Mouse (Mus musculus) urinary bladder, adult 2 months (tissue): ENCODE data around the gene Prss22. TPM values are rescaled to one million over a fixed set of nuclear protein-coding genes. Genes with fewer than 3 reads are reported as not detected.

Experiments used
- DNase-seq: peaks from one replicate; pipeline ENCODE4 v3.0.0; 2022; ENCODE audit warnings: low spot score
- polyA plus RNA-seq: library from polyadenylated mRNA; depleted of rRNA; stranded (reverse); fragments of >200 nt; gene quantifications from 2 replicates; pipeline ENCODE4 v1.2.3, GENCODE M21; 2012; rRNA removed

Gene Prss22
- 17.2 and 19.3 TPM in 2 replicates for polyA plus RNA-seq

DNA sequence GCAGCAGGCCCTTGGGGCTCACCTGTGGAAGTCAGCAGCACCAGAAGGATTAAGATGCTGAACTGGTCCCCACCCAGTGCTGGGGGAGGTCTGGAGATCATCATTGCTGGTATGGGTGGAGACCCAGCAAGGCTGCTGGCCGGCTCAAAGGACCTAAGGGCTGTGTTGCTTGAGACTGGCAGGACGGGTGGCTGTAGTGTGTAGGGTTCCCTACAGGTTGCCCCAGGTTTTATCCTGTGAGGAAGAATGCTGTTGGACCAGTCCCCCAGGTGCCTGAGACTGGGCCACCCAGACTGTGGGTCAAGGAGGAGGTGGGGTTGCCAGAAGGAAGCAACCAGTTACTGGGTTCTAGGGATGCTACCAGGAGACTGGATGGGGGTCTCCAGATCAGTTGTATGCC is at the start of gene Prss22:
Gene Prss22, minus strand, starts transcription at position 200 of the 400 bp plus-strand sequence.
- DNase-seq: peak; percentile 71

DNA sequence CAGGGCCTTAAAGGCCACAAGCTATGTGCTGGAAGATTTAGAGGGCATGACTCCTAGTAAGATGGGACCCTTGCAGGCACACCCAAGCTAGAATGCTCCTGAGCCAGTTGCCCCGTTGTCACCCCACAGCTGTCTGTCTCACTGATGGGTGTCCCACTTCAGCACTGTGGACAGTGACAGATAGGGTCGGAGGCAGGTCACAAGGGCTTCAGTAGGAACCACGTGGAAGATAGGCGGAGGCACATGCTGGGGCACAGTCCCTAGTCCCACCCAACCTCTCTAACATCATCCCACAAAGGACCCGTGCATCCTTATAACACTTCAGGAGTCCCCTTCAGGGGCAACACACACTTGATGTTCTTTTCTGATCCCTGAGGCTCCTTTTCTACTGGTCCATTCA is 48.1 kb upstream of the Prss22 start:
- DNase-seq: no peak

DNA sequence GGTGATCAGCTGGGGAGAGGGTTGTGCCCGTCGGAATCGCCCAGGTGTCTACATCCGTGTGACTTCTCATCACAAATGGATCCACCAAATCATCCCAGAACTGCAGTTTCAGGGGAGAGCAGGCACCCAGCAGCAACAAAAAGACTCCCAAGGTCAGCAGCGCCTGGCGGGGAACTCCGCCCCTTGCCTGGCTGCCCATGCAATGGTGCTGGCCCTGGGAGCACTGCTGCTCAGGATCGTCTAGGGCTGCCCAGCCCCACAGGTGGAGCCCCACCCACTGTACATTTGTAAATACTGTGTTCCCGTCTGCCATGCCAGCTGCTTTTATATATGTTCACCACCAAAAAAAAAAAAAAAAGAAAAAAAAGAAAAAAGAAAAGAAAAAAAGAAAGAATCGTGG is 47.7 kb upstream of the Prss22 start:
- no peak for DNase-seq

DNA sequence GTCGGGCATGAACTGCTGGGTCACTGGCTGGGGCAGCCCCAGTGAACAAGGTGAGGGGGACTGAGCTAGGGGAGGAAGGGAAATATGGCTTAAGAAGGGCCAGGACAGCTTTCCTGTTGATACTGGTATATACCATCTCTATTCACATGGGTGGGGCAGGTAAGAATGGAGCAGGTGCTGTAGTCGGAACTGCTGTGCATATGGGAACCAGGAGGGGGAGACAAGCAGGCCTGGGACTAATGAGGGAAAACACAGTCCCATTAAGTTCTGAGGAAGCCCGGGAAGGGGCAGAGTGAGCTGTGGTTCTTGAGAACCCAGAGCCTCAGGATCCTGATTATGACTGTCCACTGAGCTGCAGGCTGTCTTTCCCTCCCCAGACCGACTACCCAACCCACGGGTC is 46.6 kb upstream of the Prss22 start:
- DNase-seq: no peak

DNA sequence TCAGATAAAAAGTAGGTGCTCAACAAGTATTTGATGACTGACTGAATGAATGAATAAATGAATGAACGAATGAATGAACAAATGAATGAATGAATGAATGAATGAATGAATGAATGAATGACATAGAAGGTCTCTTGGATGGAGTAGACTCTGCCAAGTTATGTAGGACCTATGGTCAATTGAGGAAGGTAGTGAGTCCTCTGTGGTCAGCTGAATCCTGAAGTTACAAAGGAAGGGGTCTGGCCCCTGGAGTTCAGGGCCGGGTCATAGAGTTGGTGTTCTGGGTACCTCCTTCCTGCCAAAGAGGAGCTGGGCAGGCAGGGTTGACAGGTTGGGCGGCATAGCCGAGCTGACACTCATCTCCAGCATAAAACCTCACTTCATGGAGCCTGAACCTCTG is 39.9 kb upstream of the Prss22 start, which contains the start of gene Prss27:
Gene Prss27, plus strand, starts transcription at position 301 of the 400 bp plus-strand sequence.
- DNase-seq: no peak

DNA sequence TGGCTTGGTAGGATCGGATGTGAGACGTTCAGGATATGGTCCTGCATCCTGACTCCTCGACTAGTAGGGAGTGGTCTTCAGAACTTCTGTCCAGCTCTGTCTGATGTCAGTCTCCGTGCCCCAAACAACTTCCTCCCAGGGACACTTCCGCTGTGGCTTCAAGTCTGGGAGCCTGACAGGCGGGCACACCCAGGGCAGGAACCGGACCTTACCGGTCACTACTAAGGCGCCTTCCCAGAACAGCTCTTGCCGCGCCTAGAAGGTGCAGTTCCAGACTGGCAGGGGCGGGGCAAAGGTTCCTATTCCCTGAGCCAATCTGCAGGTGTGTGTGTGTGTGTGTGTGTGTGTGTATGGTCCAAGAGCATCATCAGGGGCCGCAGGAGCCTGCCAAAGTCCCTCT is 39.5 kb upstream of the Prss22 start:
- no peak for DNase-seq

DNA sequence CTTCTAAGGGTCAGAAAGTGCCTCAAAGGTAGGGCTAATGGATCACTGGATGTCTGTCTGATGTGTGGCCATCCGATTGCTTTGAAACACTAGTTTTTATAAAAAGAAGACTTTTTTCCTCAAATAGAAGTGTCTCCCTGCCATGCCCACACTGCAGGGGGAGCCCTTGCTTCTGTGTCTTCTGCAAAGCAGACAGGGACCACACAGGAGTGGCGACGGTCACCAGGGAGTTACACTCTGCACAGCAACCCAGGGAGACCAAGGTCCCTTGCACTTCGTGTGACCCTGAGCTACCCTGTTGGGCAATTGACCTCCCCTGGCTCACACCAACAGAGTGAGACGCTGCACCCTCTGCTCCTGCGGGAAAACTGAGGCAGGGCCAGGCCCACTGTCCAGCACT is 39.1 kb upstream of the Prss22 start:
- no peak for DNase-seq

DNA sequence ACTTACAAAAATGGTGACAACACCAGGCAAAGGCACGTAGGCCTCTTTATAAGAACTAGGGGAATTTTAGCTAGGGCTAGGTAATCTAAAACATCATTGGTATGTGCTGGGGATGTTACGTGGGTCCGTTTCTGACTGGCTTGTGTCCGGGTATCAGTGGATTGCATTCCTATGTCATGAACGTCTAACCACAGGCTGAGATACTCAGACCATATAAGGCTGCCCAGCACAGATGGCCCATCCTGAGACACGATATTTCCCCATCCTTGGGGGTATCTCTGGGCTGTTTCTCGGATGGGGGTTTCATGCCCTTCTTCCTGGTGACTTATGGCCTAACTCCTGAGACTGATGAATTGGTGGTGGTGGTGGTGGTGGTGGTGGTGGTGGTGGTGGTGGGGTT is 37.2 kb upstream of the Prss22 start:
- DNase-seq: no peak

DNA sequence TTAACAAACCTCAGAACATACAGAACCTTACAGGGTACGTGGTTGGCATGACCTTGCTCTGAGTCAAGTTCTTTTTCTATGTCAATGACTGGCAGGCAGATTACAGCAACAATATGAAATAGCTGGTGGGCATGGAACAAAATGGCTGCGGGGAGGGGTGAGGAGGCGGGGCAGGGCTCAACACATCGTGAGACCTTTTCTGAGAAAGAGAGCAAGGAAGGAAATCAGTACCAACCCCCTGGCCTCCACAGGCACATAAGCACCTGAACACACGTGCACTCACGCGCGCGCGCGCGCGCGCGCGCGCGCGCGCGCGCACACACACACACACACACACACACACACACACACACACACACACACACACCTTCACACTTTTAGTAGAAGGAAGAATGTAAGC is 32.7 kb upstream of the Prss22 start:
- no peak for DNase-seq

DNA sequence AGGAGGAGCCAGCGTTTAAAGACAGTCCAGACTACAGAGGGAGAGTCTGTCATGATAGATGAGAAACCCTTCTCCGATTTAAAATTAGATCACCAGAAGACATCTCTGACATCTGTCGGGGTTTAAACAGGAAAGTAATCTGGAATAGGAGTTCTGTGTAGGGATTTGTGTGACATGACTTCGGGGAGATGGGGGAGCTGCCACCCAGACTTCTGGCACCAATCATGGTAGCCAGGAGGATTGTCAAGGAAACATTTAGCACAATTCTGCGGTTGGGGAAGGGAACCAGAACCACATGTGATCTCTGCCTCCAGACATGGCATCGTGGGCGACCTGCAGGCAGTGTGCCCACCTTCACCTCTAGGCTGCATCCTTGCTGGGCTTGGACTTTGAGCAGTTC is 31.6 kb upstream of the Prss22 start:
- DNase-seq: no peak

DNA sequence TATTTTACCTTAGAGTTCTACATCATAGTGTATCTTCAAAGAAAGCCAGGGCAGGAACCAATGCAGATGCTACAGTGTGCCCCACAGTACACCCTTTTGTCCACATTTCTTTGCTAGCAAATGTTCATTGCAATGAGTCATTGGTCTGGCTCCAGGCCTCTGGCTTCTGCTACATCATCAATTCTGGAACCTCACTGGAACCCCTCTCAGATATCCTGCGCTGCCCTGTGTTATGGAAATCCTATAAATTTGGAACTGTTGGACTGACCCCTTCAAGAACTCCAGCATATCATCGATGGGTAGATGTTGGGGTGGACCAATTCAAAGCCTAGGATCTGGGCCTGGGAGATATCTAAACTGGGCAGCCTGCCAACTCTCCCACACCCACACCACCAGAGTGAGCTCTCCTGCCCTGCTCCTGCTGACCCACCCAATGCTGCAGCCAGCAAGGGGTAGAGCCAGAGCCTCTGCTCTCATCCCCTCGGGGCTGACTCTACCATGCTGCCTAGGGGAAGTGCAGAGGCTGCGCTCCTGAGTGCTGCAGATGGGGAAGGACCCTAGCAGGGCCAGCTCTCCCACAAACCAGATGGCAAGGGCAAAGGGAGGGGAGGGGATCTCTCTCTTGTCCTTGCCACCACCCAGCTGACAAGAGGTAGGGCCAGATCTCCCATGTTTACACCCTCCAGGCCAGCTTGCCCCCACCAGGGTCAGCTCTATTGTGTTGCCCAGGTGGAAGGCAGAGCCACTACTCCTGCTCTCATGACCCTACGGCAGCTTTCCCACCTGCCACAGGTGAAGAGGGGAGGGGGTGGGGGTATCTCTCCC is 23.7 kb upstream of the Prss22 start:
- DNase-seq: no peak

DNA sequence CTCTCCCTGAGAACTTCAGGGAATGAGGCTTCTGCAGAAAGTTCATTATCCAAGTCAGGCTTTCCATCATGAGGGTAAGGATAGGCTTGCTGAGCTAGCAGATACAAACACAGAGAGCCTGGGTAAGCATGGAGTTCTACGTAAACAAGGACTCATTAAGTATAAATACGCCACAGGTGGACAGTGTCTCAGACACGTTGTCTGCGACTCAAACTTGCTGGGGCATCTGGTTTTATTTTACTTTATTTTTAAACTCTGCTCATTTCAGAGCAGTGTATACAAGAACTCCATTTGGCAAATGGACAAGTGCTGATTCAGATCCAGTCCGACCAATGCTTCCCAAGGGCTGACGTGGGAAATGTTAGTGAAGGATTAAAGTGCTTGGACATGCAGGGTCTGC is 22.8 kb upstream of the Prss22 start:
- DNase-seq: no peak

DNA sequence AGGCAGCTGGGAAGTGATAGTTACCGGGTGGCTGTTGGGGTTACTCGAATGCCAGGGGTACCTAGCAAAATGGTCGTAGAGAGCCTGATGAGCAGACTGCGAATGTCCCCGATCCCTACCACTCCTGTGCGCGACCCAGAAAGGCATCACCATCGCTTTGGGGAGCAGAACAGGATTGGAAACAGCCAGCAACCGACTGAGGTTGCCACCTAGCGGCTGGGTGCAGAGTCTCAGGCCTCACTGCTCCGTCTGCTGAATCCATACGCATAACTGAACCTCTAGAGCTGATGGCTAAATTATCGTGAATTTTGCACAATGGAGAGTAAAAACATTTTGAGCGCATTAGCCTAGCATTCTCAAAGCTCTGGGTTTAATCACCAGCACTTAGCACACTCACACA is 17.8 kb upstream of the Prss22 start:
- DNase-seq: no peak

DNA sequence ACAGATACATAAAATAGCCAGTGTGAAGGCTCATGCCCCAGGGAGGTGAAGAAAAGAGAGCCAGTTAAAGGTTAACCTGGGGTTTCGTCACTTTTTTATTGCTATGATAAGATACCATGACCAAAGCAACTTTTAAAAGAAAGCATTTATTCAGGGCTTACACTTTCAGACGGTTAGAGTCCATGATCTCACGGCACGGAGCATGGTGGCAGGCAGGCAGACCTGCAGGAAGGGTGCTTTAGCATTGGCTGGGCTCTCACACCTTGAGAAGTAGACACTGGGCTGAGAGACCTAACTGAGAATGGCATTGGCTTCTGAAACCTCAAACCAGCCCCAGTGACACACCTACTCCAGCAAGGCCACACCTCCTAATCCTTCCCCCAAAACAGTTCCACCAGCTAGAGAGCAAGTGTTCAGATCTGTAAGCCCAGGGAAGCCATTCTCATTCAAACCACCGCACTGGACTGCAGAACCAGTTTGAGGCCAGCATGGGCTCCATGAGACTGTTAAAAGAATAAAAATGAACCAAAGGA is 16.6 kb upstream of the Prss22 start:
- DNase-seq: no peak

DNA sequence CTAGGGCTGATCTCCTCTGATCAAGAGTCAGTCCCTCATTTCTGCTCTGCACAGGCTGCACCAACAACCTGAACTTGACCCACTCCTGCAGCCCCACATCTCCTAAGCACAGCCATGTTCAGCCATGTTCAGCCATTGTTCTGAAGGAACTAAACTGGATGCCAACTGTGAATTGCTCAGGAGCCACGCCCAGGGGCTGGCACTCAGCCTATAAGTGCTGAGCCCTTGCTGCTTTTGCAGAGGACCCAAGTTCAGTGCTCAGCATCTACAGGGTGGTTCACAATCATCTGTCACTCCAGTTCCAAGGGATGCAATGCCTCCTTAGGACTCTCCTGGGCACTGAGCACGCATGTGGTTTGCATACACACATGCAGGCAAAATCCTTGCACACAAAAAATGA is 15.0 kb upstream of the Prss22 start:
- DNase-seq: no peak

DNA sequence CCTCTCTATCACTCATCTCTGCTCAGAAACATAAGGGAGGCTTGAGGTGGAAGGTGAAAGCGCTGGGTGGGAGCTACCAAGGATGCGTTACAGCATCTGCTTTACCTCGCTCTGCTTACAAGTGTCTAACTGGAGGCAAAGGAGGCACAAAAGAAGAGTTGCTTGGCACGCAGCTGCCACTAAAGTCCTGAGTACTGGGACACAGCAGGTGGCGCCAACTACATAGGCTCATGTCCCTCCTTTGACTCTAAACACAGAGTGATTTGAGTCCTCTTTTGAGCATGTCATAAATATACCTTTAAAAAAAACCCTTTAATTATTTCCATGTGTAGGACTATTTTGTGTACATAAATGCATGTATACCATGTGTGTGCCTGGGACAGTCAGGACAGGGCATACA is 11.7 kb upstream of the Prss22 start:
- no peak for DNase-seq

DNA sequence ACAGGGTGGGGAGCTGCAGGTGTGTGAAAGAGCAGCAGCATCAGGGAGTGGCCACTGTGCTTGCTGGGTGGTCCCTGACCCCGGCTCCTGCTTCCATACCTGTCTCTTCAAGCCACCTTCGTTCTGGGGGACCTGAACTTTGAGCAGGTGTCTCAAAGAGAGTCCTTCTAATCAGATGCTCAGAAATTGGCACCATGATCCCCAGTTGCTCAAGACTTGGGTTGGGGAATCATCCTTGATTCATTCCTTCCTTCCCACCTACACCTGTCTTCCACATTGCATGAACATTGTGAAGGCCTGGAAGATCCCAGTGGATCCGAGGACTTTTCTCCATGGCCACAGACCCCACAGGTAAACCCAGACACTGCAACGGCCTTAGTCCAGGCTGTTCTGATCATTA is 10.2 kb upstream of the Prss22 start:
- DNase-seq: no peak

DNA sequence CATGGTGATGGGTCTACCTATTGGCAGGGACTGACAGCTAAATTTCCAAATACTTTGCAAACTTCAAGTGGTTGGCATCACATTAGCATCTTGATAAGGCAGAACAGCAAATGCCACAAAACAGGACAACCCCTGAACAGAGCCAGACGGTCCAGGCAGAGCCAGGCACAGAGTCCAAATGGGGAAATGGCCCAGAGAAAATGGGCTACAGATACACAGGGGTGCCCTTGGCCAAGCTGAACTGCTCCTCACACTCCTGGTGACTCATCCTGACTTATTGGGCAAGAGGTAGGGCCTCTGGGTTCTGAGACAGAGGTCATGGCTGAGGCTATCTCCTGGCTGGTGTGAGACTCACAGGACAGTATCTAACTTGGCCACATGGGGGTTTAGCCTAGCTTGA is 9.5 kb upstream of the Prss22 start:
- no peak for DNase-seq

DNA sequence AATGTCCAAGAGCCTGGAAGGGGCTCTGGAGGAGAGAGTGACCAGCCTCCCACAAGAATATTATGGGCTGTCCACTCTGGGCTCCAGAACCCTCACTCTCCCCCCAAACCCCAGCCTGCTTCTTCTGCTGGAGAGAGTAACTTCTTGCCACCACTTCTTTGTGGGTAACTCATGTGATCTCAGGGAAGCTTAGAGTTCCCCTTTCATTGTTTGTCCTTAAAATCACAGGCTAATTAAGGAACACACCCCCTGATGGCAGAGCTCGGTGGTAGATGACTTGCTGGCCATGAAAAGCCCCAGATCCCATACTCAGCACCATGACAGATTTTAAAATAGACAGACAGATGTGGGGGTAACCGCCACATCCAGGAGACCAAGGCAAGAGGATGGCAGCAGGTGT is 9.0 kb upstream of the Prss22 start:
- DNase-seq: no peak

DNA sequence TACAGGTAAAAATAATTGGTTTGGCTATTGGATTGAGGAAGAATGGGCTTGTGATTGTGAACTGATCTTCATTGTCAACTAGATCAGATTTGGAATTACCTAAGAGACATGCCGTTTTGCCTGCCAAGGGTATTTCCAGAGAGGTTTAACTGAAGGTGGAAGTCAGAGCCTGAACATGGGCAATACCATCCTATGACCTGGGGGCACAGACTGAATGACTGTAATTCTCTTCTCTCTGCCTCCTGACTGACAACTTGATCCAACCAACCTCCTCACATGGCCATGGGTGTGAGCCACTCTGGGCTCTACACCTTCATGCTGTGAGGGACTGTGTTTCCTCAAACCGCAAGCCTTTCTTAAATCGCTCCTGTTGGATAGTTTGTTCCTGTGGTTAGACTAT is 7.1 kb upstream of the Prss22 start:
- DNase-seq: no peak

DNA sequence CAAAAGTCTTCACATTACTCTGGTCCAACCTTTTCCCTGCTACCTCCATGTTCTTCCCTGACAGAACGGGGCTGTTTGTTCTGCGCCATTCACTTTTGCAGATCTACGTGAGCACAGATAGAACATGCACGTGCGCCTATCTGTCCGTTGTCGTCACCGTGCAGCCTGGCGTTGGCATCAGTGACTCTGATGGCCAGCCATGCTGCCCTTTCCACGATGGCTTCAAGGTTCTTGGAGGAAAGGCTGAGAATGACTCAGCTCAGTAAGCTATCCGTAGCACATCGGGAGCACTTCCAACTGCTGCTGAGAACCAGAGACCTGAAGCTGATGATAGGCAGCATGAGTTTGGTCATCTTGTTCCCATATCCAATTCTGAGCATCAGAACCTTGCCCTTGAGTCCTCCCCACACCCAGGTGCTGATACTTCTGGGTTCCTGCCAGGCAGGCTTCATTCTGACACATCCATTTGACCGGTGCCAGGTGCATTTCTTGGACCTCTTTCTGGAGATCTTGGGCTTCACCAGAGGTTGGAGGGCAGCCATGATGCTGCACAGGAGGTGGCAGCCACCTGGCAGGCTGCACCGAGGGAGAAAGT is 6.3 kb upstream of the Prss22 start:
- DNase-seq: no peak

DNA sequence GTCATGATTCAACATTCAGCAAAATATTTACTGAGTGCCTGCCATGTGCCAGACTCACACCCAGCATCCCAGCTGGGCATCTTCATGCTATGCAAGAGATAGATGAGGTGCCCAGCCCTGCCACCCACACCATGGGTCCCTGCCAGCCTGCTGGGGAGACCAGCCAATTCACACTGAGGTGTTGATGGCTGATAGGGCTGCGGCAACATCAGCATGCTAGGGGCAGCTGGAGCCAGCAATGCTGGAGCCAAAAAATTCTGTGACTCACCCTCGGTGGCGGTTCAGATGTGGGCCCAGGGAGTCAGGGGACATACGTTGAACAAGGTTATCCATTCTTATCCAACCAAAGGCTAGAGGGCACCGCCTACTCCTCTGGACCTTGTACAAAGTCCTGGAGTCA is 2.5 kb upstream of the Prss22 start:
- DNase-seq: no peak

DNA sequence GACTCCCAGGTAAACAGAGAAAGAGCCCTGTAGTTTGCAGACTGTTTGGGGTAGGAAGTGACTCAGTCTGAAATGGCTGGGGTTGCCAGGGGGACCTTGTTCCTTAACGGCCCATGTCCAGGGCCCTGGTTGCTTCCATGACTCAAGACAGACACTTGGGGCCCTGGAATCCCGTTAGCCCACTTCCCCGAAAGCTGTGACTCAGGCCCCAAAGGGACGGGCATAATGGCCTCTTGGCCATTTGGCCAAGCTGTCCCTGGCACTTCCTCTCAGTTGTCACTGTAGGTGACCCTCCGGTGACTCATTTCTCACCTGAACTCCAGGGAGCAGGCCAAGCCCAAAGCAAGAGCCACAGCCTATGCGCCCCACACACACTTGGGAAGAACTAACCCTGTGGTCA is 483 bp upstream of the Prss22 start:
- DNase-seq: no peak
